Mouse (Mus musculus) gastrocnemius, postnatal 36 days (tissue): ENCODE data around the gene Aff3. TPM values are rescaled to one million over a fixed set of nuclear protein-coding genes. Genes with fewer than 3 reads are reported as not detected.

Source experiments
- DNase-seq, 2 experiments: peaks; one replicate each; pipeline ENCODE4 v3.0.0; 2022
- intact Hi-C: fragments of 180-260 bp; cut with DNase I; formaldehyde crosslinking; loops from one replicate; pipeline ENCODE4 v1.15.1; 2025
- total RNA-seq, 2 experiments: library from RNA; stranded (reverse); gene quantifications; 2 replicates each; pipeline ENCODE4 v1.2.3; 2021

Aff3 gene
- total RNA-seq, 2 experiments from 2014 or later, result 1.8 to 1.9 TPM

- intact Hi-C loops, result no loop called here
- DNase-seq, result no peak
Measured at GRCm38 (mm10) chr1:38141371-38141770, 523.4 kb downstream of the Aff3 start.

GRCm38 (mm10) chr1:38140911-38141310, 523.8 kb downstream of the Aff3 start:
- intact Hi-C loops, result no loop called here
- DNase-seq, result no peak

GRCm38 (mm10) chr1:38139396-38139795, 525.4 kb downstream of the Aff3 start:
- intact Hi-C loops, result loop anchor here (10.0 kb wide), 2 partner anchors 245 to 465 kb away; partner anchors contain the start of genes Mitd1 and Mrpl30

GRCm38 (mm10) chr1:38132942-38133341, 531.8 kb downstream of the Aff3 start:
- intact Hi-C loops, result loop anchor here (5.0 to 10.0 kb wide), 3 partner anchors 238 to 458 kb away; partner anchors contain the start of genes Mitd1 and Mrpl30
- DNase-seq, result no peak

More at GRCm38 (mm10) chr1:38139396-38139795, 525.4 kb downstream of the Aff3 start:
- DNase-seq, result no peak

GRCm38 (mm10) chr1:38130715-38131483, 533.9 kb downstream of the Aff3 start:
- no peak for DNase-seq
- intact Hi-C loops, result loop anchor here (5.0 to 10.0 kb wide), 3 partner anchors 236 to 456 kb away; partner anchors contain the start of genes Mitd1 and Mrpl30

- intact Hi-C loops, result loop anchor here (5.0 to 10.0 kb wide), 4 partner anchors 132 to 455 kb away; partner anchors contain the start of genes Eif5b, Mitd1, Mrpl30 and Txndc9
- peak; percentile 91 to 94 for DNase-seq
Measured at GRCm38 (mm10) chr1:38129501-38130267, 535.1 kb downstream of the Aff3 start, which contains the start of gene Rev1. Gene Rev1 (minus strand): TSS chr1:38129801.

- intact Hi-C loops, result loop anchor here (5.0 kb wide), 1 partner anchor 132 kb away; the partner anchor contains the start of genes Eif5b and Txndc9
- peak; percentile 47 to 52 for DNase-seq
Measured at GRCm38 (mm10) chr1:38128919-38129436, 535.8 kb downstream of the Aff3 start.

Other genes with a start within 250 kb of the Aff3 start
- under 1 TPM; 0.28 to 0.42 TPM for gene Lonrf2, start 171.8 kb upstream of the Aff3 start, total RNA-seq
- under 1 TPM; 0.10 to 0.28 TPM for gene Chst10, start 233.2 kb upstream of the Aff3 start, total RNA-seq